Mouse (Mus musculus): ENCODE measurements at regions not wholly inside any gene's neighbourhood (a gene's known extent, or its start where the extent isn't known, plus 50 kb on each side); places are given as distances from the start of the nearest gene placed in this dataset.
A peak's percentile ranks its signal among the peaks of the same experiment; 100 is the strongest.

DNA sequence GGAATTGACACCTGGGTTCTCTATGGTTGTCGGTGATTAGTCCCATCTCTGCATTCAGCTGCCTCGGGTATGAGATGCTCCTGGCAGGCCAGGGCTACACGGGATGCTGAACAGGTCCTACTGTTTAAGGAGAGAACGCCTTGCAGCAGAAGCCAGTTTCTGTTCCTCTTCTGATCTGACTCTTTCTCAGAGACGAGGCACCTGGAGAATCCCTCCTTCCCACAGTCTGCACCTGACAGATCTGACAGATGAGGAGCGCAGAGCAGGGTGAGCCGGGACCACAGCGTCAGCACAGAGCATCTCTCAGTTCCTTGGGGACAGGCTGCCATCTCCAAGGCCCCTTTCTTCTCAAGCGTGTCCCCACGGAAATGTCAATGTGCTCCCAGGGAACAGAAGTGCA is 68.7 kb upstream of the Podxl start:
- Histone ChIP-seq H3K27ac (no peak overlapping the region), H3K27me3 (ENCODE audit: poor library complexity, severe bottlenecking) (peaks cover 15% of the 10 kb centered on the region), H3K4me1 (peaks cover 17% of the 10 kb centered on the region), H3K36me3 (replicated peaks) (no peaks in the 10 kb centered on the region), H3K4me3 (no peak overlapping the region), H3K9me3 (no peaks in the 10 kb centered on the region)
- WGBS: 80% methylated on average over 10 of the region's 10 CpGs
- no peak for DNase-seq (ENCODE audit: extremely low spot score, low spot score)

DNA sequence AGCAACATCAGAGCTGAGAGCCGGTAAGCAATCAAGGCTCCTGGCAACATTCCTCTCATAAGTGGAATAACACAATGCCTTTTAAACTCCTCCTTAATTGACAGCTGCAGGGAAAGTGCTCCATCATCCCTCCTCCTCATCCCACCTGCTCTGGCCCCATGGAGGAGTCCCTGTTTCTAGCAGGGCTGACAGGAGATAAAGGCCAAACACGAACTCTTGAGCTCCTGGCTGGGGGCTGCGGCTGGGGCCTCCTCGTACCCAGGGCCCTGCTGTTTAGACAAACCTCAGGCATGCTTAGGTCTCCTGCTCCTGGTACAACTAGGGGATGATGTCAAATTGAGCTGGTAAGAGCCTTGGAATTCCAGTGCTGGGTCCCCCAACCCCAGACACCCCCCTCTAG is 66.2 kb upstream of the Podxl start:
- 80% methylated on average over 4 of the region's 4 CpGs for WGBS
- Histone ChIP-seq H3K27ac (0 out of 2 replicates have a peak overlapping the region, but pooled peaks have one; percentile 26), H3K36me3 (replicated peaks) (no peaks in the 10 kb centered on the region), H3K27me3 (ENCODE audit: poor library complexity, severe bottlenecking) (no peaks in the 10 kb centered on the region), H3K4me3 (no peak overlapping the region), H3K9me3 (no peaks in the 10 kb centered on the region), H3K4me1 (peaks cover 7% of the 10 kb centered on the region; the same call in 1 of the 2 replicates)
- no peak for DNase-seq (ENCODE audit: extremely low spot score, low spot score)

DNA sequence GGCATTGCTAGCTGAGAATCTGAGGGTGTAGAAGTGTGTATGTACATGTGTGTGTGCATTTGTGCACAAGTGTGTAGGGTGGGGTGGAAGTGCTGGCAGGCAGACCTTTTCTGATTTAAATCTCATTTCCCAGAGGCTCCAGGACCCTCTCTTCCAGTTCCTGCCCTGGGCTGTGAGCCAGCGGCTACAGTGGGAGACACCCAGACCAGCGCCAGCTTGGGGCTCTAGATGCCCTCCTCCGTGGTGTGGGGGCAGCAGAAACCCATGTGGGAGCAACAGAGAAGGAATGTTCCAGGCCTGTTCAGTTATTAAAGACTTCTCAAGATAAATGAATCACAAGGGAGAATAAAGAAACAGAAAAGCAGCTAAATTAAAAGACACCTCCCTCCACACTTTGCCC is 64.1 kb upstream of the Podxl start:
- Histone ChIP-seq H3K27me3 (ENCODE audit: poor library complexity, severe bottlenecking) (no peaks in the 10 kb centered on the region), H3K4me3 (no peak overlapping the region), H3K27ac (no peak overlapping the region), H3K4me1 (peaks cover 7% of the 10 kb centered on the region; the same call in 1 of the 2 replicates), H3K36me3 (replicated peaks) (no peaks in the 10 kb centered on the region), H3K9me3 (no peaks in the 10 kb centered on the region)
- DNase-seq (ENCODE audit: extremely low spot score, low spot score): no peak
- 88% methylated on average over 3 of the region's 3 CpGs for WGBS

DNA sequence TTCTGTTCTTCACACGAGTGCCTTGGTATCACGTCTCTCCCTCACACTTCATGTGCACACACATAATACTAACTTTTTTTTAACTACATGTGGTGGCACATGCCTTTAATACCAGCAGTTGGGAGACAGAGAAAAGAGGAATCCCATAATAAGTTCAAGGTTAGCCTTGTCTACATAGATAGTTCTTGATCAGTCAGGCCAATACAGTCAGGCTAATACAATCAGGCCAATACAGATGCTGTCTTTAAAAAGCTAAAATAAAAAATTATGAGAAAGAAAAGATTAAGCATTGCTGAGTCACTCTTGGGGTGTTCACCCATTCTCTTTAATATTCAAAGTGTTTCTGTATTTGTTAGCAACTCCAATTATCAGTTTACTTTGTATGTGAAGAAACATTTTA is 61.3 kb upstream of the Podxl start:
- 86% methylated on average over 2 of the region's 2 CpGs for WGBS
- no peak for DNase-seq (ENCODE audit: extremely low spot score, low spot score)

DNA sequence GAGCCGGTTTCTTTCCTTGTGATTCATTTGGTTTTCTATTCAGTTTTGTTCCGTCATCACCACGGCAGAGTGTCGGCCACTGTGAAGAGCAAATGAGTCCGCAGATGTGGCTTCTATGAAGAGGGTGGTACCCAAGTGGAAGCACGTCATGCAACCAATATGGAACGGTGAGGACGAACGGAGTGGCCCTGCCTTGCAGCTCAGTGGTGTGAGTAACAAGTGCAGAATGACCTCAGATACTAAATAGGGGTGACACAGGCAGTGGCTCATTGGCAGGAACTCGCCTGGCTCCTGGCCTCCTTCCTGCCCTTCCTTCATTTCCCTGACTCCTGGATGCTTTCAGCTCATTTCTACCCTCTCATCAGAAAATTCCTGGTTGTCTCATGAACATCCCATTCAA is 60.6 kb upstream of the Podxl start:
- Histone ChIP-seq H3K36me3 (replicated peaks) (no peaks in the 10 kb centered on the region), H3K27me3 (ENCODE audit: poor library complexity, severe bottlenecking) (no peaks in the 10 kb centered on the region), H3K9me3 (no peaks in the 10 kb centered on the region), H3K4me1 (peaks cover 1% of the 10 kb centered on the region), H3K4me3 (no peak overlapping the region), H3K27ac (no peak overlapping the region)
- WGBS: 91% methylated on average over 10 of the region's 10 CpGs
- DNase-seq (ENCODE audit: extremely low spot score, low spot score): no peak

More for the DNA sequence above, 61.3 kb upstream of the Podxl start:
- peaks cover 4% of the 10 kb centered on the region; the same call in 1 of the 2 replicates for H3K4me1 ChIP-seq
- no peaks in the 10 kb centered on the region for H3K9me3 ChIP-seq
- H3K27ac ChIP-seq: no peak overlapping the region
- H3K4me3 ChIP-seq: no peak overlapping the region
- no peaks in the 10 kb centered on the region for H3K27me3 ChIP-seq (ENCODE audit: poor library complexity, severe bottlenecking)
- H3K36me3 ChIP-seq (replicated peaks): no peaks in the 10 kb centered on the region

DNA sequence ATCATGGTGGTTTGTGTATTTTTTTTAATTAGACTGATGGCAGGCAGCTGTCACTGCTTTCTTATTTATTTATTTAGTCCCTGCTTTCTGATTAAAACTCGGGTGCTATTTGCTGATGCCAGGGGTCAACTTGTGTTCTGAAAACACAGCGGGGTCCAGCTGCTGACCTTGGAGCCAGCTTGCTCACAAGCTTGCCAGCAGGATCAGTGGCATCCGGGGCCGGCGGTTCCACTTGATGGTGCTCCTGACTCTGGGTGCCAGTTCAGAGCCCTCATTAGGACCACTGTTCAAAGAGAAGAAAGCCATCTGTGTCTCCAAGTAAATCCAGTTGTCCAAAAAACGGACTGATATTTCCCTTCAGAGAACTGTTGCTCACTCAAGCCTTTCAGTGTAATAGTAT is 57.2 kb upstream of the Podxl start:
- H3K27ac ChIP-seq: no peak overlapping the region
- 87% methylated on average over 6 of the region's 6 CpGs for WGBS
- no peaks in the 10 kb centered on the region for H3K9me3 ChIP-seq
- H3K4me1 ChIP-seq: peaks cover 8% of the 10 kb centered on the region
- no peaks in the 10 kb centered on the region for H3K27me3 ChIP-seq (ENCODE audit: poor library complexity, severe bottlenecking)
- H3K36me3 ChIP-seq (replicated peaks): no peaks in the 10 kb centered on the region
- no peak for DNase-seq (ENCODE audit: extremely low spot score, low spot score)
- no peak overlapping the region for H3K4me3 ChIP-seq

DNA sequence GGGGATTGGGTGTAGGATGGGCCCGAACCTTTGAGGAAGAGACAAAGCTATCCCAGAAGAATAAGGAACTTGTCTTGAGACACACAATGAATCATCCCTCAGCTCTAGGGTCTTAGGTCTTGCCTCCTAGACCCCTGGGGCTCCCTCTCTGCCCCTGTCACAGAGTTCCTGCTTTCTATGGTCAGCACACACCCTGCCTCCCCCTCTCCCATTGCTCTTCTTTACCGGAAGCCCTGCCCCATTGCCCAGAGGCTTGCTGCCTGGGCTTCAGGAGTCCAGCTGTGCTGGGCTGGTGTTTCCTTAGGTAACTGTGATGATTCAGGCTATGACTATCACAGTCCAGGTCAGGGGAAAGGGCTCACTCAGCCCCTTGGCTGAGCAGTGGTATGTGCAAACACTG is 55.1 kb upstream of the Podxl start:
- Histone ChIP-seq H3K4me3 (no peak overlapping the region), H3K27ac (peak overlapping the region; percentile 53; the same call in 1 of the 2 replicates), H3K27me3 (ENCODE audit: poor library complexity, severe bottlenecking) (no peaks in the 10 kb centered on the region), H3K36me3 (replicated peaks) (no peaks in the 10 kb centered on the region), H3K4me1 (peaks cover 8% of the 10 kb centered on the region), H3K9me3 (no peaks in the 10 kb centered on the region)
- WGBS: 74% methylated on average over 2 of the region's 2 CpGs
- DNase-seq (ENCODE audit: extremely low spot score, low spot score): no peak

DNA sequence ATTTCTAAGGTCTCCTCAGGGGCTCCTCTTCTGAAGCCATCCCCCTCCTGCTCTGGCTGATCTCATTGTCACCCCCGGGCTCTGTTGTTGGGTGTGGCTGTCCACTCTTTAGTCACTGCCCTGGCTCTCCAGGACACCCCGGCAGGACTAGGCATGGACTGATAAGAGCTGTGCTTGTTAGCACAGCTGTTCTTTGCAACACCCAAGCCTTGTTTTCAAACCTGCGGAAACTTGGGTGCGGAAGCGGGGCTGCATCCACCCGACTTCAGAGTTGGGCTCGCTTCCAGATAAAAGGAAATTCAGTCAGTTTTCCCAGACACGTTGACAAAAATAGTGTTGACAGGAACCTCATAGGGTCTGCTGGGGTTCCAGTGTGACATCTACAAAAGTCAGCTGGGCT is 53.6 kb upstream of the Podxl start:
- Histone ChIP-seq H3K27ac (0 out of 2 replicates have a peak overlapping the region, but pooled peaks have one; percentile 51), H3K27me3 (ENCODE audit: poor library complexity, severe bottlenecking) (no peaks in the 10 kb centered on the region), H3K4me1 (peaks cover 8% of the 10 kb centered on the region), H3K4me3 (no peak overlapping the region), H3K9me3 (no peaks in the 10 kb centered on the region), H3K36me3 (replicated peaks) (no peaks in the 10 kb centered on the region)
- 87% methylated on average over 8 of the region's 8 CpGs for WGBS
- no peak for DNase-seq (ENCODE audit: extremely low spot score, low spot score)

DNA sequence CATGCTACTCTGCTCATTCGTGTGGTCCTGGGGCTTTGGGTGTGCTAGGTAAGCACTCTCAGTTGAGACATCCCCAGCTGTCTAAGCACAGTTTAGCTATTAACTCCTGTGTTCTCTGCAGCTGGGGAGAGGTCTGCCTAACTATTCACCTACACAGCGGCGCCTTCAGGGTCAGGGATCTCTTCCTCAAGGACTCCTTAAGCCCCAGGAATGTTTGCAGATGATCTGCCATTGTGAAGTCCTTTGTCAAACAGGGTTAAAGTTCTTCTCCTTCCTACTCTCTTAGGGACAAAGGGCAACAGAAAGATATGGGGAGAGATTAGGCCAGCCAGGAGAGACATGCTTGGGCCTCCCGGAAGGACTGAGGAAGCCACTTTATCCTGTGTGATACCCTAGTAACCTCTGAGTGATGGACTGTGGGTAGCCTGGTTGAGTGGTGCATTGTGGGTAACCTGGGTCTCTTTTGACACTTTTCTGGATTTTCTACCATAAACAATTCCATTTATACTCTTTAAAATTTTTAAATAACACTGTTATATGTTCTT is 51.7 kb upstream of the Podxl start:
- H3K4me1 ChIP-seq: peaks cover 14% of the 10 kb centered on the region
- no peak overlapping the region for H3K4me3 ChIP-seq
- H3K27me3 ChIP-seq (ENCODE audit: poor library complexity, severe bottlenecking): no peaks in the 10 kb centered on the region
- 79% methylated on average over 4 of the region's 4 CpGs for WGBS
- no peak for DNase-seq (ENCODE audit: extremely low spot score, low spot score)
- H3K9me3 ChIP-seq: no peaks in the 10 kb centered on the region
- H3K36me3 ChIP-seq (replicated peaks): no peaks in the 10 kb centered on the region
- H3K27ac ChIP-seq: 0 out of 2 replicates have a peak overlapping the region, but pooled peaks have one; percentile 15

DNA sequence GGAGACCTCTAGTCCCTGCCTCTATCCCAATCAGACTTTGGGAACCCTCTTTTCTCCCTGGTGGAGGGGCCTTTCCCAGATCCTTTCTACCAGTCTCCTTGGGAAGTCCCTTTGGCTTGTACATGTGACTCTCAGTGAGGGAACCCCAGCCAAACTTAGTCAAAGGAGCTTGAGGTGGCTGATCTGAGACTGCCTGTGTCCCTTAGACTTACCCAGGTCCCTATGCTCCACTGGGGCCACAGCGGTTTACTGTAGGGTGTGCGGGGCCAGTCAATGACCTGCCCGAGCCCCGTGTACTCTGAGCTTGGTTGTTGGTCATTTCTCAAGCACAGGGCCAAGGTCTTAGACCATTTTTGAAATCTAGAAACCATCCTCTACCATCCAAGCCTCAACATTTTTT is 50.8 kb upstream of the Podxl start:
- Histone ChIP-seq H3K36me3 (replicated peaks) (no peaks in the 10 kb centered on the region), H3K9me3 (no peaks in the 10 kb centered on the region), H3K27me3 (ENCODE audit: poor library complexity, severe bottlenecking) (no peaks in the 10 kb centered on the region), H3K27ac (peak overlapping the region; percentile 70; the same call in 1 of the 2 replicates), H3K4me3 (no peak overlapping the region), H3K4me1 (peaks cover 14% of the 10 kb centered on the region)
- WGBS: 92% methylated on average over 4 of the region's 4 CpGs
- no peak for DNase-seq (ENCODE audit: extremely low spot score, low spot score)

DNA sequence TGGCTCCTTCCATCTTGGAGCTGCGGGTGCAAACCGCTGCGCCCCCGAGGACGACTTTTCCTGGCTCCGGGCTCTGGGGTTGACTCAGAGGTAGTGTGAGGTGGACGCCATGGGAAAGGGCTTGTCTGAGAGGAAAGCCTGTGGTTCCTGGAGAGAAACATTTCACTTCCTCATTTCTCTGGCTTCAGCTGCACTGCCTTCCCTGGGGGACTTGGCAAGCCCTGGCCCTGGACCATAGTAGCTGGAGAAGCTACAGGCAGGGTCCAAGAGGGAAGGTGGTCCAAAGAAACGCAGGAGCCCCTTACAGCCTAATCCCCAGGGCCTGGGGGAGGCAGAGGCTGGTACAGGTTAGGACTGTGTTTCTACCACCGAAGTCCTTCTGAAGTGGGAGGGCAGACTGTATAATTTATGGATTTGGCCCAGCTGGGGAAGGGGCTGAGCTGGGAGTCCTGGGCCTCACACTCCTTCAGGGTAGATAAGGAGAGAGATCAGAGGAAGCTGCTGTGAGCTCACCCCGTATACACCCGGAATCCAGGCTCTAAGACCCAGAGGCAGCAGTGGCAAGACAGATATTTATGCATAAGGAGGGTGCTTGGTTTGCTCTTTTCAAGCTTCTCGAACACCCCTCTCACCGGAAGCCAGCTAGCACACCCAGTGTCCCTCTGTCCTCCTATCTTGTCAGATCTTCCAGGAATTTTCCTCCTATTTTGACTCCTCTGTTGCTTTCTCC is 50.0 kb upstream of the Podxl start:
- Histone ChIP-seq H3K36me3 (replicated peaks) (no peaks in the 10 kb centered on the region), H3K9me3 (no peaks in the 10 kb centered on the region), H3K27me3 (ENCODE audit: poor library complexity, severe bottlenecking) (no peaks in the 10 kb centered on the region), H3K4me3 (no peak overlapping the region), H3K4me1 (peaks cover 7% of the 10 kb centered on the region), H3K27ac (peak overlapping the region; percentile 70; the same call in 1 of the 2 replicates)
- 81% methylated on average over 13 of the region's 13 CpGs for WGBS
- no peak for DNase-seq (ENCODE audit: extremely low spot score, low spot score)

Data from forebrain, embryonic 10.5 days (tissue).